Mouse (Mus musculus) brain, embryonic 14.5 days (tissue): Measurements from ENCODE around the gene Trappc3.

Experiments used
- CTCF ChIP-seq: fragments of 200-500 bp; IDR thresholded peaks from 2 replicates; pipeline ENCODE4 v1.5.1; 2012; ENCODE audit warnings: inconsistent platforms, mild to moderate bottlenecking, moderate library complexity, borderline replicate concordance; ENCODE audit not compliant: insufficient read depth, insufficient read length; ENCODE audit errors: extremely low read depth
- POLR2A ChIP-seq: fragments of 200-500 bp; IDR thresholded peaks from 2 replicates; pipeline ENCODE4 v1.6.1; 2012; ENCODE audit warnings: mild to moderate bottlenecking, inconsistent platforms, borderline replicate concordance; ENCODE audit not compliant: poor library complexity, insufficient read depth, insufficient read length, severe bottlenecking; ENCODE audit errors: extremely low read depth

DNA sequence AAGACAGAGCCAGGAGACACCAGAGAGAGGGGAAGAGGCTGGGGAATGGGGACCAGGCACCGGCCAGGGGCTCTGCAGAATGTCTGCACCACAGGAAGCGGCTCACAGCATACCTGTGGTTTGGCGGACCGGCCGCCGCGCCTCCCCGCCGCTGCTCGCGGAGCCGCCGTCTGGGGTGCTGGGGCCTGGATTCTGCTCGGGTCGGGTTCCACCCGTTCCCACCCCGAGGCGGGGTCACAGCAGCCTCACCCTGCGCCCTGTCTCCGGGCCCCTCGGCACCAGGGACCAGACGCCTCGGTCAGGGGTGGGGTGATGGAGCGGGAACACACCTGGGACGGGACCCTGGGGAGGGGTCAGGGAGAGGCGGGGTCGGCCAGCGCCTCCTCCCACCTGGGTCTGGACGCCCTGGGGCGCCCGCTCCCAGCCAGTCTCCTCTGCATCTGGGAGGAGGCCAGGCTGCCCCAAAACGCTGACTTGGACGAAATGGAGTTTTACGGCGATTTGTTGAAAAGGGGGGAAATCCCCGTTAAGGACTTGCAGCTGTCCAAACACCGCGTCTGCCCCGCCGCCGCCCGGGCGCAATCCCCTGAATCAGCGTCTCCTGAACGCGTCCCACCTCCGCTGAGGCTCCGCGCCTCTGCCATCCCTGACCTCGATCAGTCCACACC is 38.9 kb downstream of the Trappc3 start:
- TF ChIP-seq CTCF: no peak
- no peak for TF ChIP-seq POLR2A
